Mouse (Mus musculus) limb, embryonic 10.5 days (tissue): ENCODE data around the gene Zfp68. TPM values are rescaled to one million over a fixed set of nuclear protein-coding genes. Genes with fewer than 3 reads are reported as not detected.

Source experiments
- DNase-seq: peaks from one replicate; pipeline ENCODE4 v3.0.0-alpha.2; 2017; ENCODE audit warnings: low spot score
- H3K27ac ChIP-seq: fragments of 300-500 bp; sonication (generic); 2 replicates; pipeline ENCODE4 v1.5.1; 2016; ENCODE audit warnings: mild to moderate bottlenecking
- H3K27me3 ChIP-seq: fragments of 300-500 bp; sonication (generic); 2 replicates; pipeline ENCODE4 v1.6.1; 2016; ENCODE audit warnings: low read depth, mild to moderate bottlenecking; ENCODE audit not compliant: poor library complexity, severe bottlenecking
- H3K36me3 ChIP-seq: fragments of 300-500 bp; sonication (generic); 2 replicates; pipeline ENCODE4 v1.6.1; 2016; ENCODE audit warnings: mild to moderate bottlenecking, moderate library complexity
- H3K4me1 ChIP-seq: fragments of 300-500 bp; sonication (generic); 2 replicates; pipeline ENCODE4 v1.6.1; 2016
- H3K4me3 ChIP-seq: fragments of 300-500 bp; sonication (generic); 2 replicates; pipeline ENCODE4 v1.5.1; 2016; ENCODE audit warnings: mild to moderate bottlenecking, moderate library complexity
- H3K9me3 ChIP-seq: fragments of 300-500 bp; sonication (generic); replicated peaks from 2 replicates; pipeline ENCODE4 v1.6.1; 2016; ENCODE audit warnings: mild to moderate bottlenecking
- WGBS: fragments of 180-500 bp; shearing (Covaris S2); methylation state at CpG from one replicate; pipeline ENCODE4 v1.1.7; 2016; 5-methylcytosine and 5-hydroxymethylcytosine counted together
- polyA plus RNA-seq: library from polyadenylated mRNA; unstranded; fragments of >200 nt; fragmentation: Nextera tagmentation; extraction: Ambion mirVana; gene quantifications from 2 replicates; pipeline ENCODE4 v1.2.1, GENCODE M21; 2016

Zfp68 gene
- 58.4 and 70.5 TPM in 2 replicates for polyA plus RNA-seq

GRCm38 (mm10) chr5:138619211-138620128, at the start of gene Zfp68:
Zfp68 (minus strand) TSS chr5:138619761.
- Histone ChIP-seq H3K9me3 (peaks cover 3% of the 10 kb centered on the region; the same call in 1 of the 2 replicates), H3K27me3 (no peaks in the 10 kb centered on the region), H3K27ac (peak within 1 kb of the TSS; percentile 98), H3K36me3 (peaks cover 41% of the 10 kb centered on the region), H3K4me1 (peaks cover 12% of the 10 kb centered on the region), H3K4me3 (peak within 1 kb of the TSS; percentile 86)
- peak; percentile 96 for DNase-seq
- under 1% methylated on average over 43 of the region's 43 CpGs for WGBS

GRCm38 (mm10) chr5:138658922-138659321, 39.4 kb upstream of the Zfp68 start:
- H3K27me3 ChIP-seq, result no peaks in the 10 kb centered on the region
- H3K4me1 ChIP-seq, result no peaks in the 10 kb centered on the region
- no peak overlapping the region for H3K4me3 ChIP-seq
- H3K27ac ChIP-seq, result no peak overlapping the region
- WGBS, result 15% methylated on average over 5 of the region's 5 CpGs
- H3K9me3 ChIP-seq, result no peaks in the 10 kb centered on the region
- peak; percentile 77 for DNase-seq
- no peaks in the 10 kb centered on the region for H3K36me3 ChIP-seq

- Histone ChIP-seq H3K27me3 (no peaks in the 10 kb centered on the region), H3K4me3 (no peak overlapping the region), H3K27ac (no peak overlapping the region), H3K36me3 (no peaks in the 10 kb centered on the region), H3K4me1 (no peaks in the 10 kb centered on the region), H3K9me3 (no peaks in the 10 kb centered on the region)
- WGBS, result 40% methylated on average over 6 of the region's 6 CpGs
- peak; percentile 36 for DNase-seq
Measured at GRCm38 (mm10) chr5:138657854-138658253, 38.3 kb upstream of the Zfp68 start.

GRCm38 (mm10) chr5:138657407-138657806, 37.8 kb upstream of the Zfp68 start:
- no peaks in the 10 kb centered on the region for H3K36me3 ChIP-seq
- DNase-seq, result no peak
- H3K27ac ChIP-seq, result no peak overlapping the region
- no peak overlapping the region for H3K4me3 ChIP-seq
- H3K9me3 ChIP-seq, result no peaks in the 10 kb centered on the region
- H3K27me3 ChIP-seq, result no peaks in the 10 kb centered on the region
- 98% methylated on average over 3 of the region's 3 CpGs for WGBS
- H3K4me1 ChIP-seq, result no peaks in the 10 kb centered on the region

GRCm38 (mm10) chr5:138656477-138657156, 37.1 kb upstream of the Zfp68 start:
- no peaks in the 10 kb centered on the region for H3K27me3 ChIP-seq
- H3K4me3 ChIP-seq, result no peak overlapping the region
- H3K36me3 ChIP-seq, result peaks cover 6% of the 10 kb centered on the region; the same call in 1 of the 2 replicates
- peak; percentile 55 for DNase-seq
- H3K27ac ChIP-seq, result no peak overlapping the region
- WGBS, result 20% methylated on average over 2 of the region's 2 CpGs
- no peaks in the 10 kb centered on the region for H3K4me1 ChIP-seq
- H3K9me3 ChIP-seq, result no peaks in the 10 kb centered on the region

- no peak for DNase-seq
- 94% methylated on average over 1 of the region's 1 CpGs for WGBS
- H3K27me3 ChIP-seq, result no peaks in the 10 kb centered on the region
- H3K27ac ChIP-seq, result no peak overlapping the region
- peaks cover 27% of the 10 kb centered on the region for H3K36me3 ChIP-seq
- no peak overlapping the region for H3K4me3 ChIP-seq
- H3K4me1 ChIP-seq, result no peaks in the 10 kb centered on the region
- H3K9me3 ChIP-seq, result no peaks in the 10 kb centered on the region
Measured at GRCm38 (mm10) chr5:138652911-138653310, 33.4 kb upstream of the Zfp68 start.

GRCm38 (mm10) chr5:138641761-138642160, 22.2 kb upstream of the Zfp68 start:
- WGBS, result 92% methylated on average over 3 of the region's 3 CpGs
- no peaks in the 10 kb centered on the region for H3K27me3 ChIP-seq
- H3K36me3 ChIP-seq, result peaks cover 83% of the 10 kb centered on the region

GRCm38 (mm10) chr5:138641081-138641480, 21.5 kb upstream of the Zfp68 start:
- 91% methylated on average over 3 of the region's 3 CpGs for WGBS
- Histone ChIP-seq H3K9me3 (no peaks in the 10 kb centered on the region), H3K4me1 (no peaks in the 10 kb centered on the region), H3K27ac (no peak overlapping the region), H3K36me3 (peaks cover 83% of the 10 kb centered on the region), H3K4me3 (no peak overlapping the region), H3K27me3 (no peaks in the 10 kb centered on the region)
- peak; percentile 2 for DNase-seq

More at GRCm38 (mm10) chr5:138641761-138642160, 22.2 kb upstream of the Zfp68 start:
- peak; percentile 12 for DNase-seq
- Histone ChIP-seq H3K9me3 (no peaks in the 10 kb centered on the region), H3K4me3 (no peak overlapping the region), H3K4me1 (no peaks in the 10 kb centered on the region), H3K27ac (no peak overlapping the region)

GRCm38 (mm10) chr5:138636486-138636885, 16.9 kb upstream of the Zfp68 start:
- H3K36me3 ChIP-seq, result peaks cover 59% of the 10 kb centered on the region
- H3K9me3 ChIP-seq, result no peaks in the 10 kb centered on the region
- 90% methylated on average over 2 of the region's 2 CpGs for WGBS
- no peak overlapping the region for H3K27ac ChIP-seq
- H3K27me3 ChIP-seq, result no peaks in the 10 kb centered on the region
- no peaks in the 10 kb centered on the region for H3K4me1 ChIP-seq
- no peak for DNase-seq
- no peak overlapping the region for H3K4me3 ChIP-seq

- H3K27ac ChIP-seq, result peak overlapping the region; percentile 92
Measured at GRCm38 (mm10) chr5:138623478-138623875, 3.9 kb upstream of the Zfp68 start.

GRCm38 (mm10) chr5:138622645-138623477, 3.3 kb upstream of the Zfp68 start, which contains the start of gene A430033K04Rik:
A430033K04Rik (plus strand) TSS chr5:138622859.
- Histone ChIP-seq H3K4me3 (peak within 1 kb of the TSS; percentile 83), H3K27ac (peak within 1 kb of the TSS; percentile 92), H3K4me1 (peaks cover 12% of the 10 kb centered on the region), H3K27me3 (no peaks in the 10 kb centered on the region), H3K9me3 (no peaks in the 10 kb centered on the region), H3K36me3 (peaks cover 7% of the 10 kb centered on the region)
- peak; percentile 86 for DNase-seq
- WGBS, result 2% methylated on average over 30 of the region's 30 CpGs

More at GRCm38 (mm10) chr5:138623478-138623875, 3.9 kb upstream of the Zfp68 start:
- WGBS, result 27% methylated on average over 3 of the region's 3 CpGs
- peak; percentile 33 for DNase-seq
- Histone ChIP-seq H3K36me3 (peaks cover under 1% of the 10 kb centered on the region), H3K4me3 (peak overlapping the region; percentile 83), H3K9me3 (no peaks in the 10 kb centered on the region), H3K4me1 (peaks cover 12% of the 10 kb centered on the region), H3K27me3 (no peaks in the 10 kb centered on the region)

- H3K36me3 ChIP-seq, result peaks cover 27% of the 10 kb centered on the region
- WGBS, result 88% methylated on average over 5 of the region's 5 CpGs
- DNase-seq, result no peak
- peaks cover 3% of the 10 kb centered on the region; the same call in 1 of the 2 replicates for H3K9me3 ChIP-seq
- peaks cover 12% of the 10 kb centered on the region for H3K4me1 ChIP-seq
- no peak overlapping the region for H3K27ac ChIP-seq
- no peaks in the 10 kb centered on the region for H3K27me3 ChIP-seq
- no peak overlapping the region for H3K4me3 ChIP-seq
Measured at GRCm38 (mm10) chr5:138620836-138621235, 1.3 kb upstream of the Zfp68 start.
